Mouse (Mus musculus) left cerebral cortex, postnatal 14 days (tissue): ENCODE measurements around the gene Trpv4. TPM values are rescaled to one million over a fixed set of nuclear protein-coding genes. Genes with fewer than 3 reads are reported as not detected.

ENCODE experiments used
- DNase-seq, 2 experiments: peaks; one replicate each; pipeline ENCODE4 v3.0.0; 2021 to 2022; ENCODE audit warnings: low spot score in 2 of 2, mixed read lengths in 1 of 2
- intact Hi-C: fragments of 180-260 bp; cut with DNase I; formaldehyde crosslinking; loops from one replicate; pipeline ENCODE4 v1.15.1; 2025
- total RNA-seq, 2 experiments: library from RNA; stranded (reverse); gene quantifications; 2 replicates each; pipeline ENCODE4 v1.2.3; 2021

Gene Trpv4
- total RNA-seq, 2 experiments from 2014 or later = 2.0 to 2.2 TPM

GRCm38 (mm10) chr5:114596604-114597003, 61.6 kb downstream of the Trpv4 start:
- no peak for DNase-seq
- intact Hi-C loops = no loop called here

- no peak for DNase-seq
- intact Hi-C loops = no loop called here
Observed at GRCm38 (mm10) chr5:114594741-114595241, 63.4 kb downstream of the Trpv4 start.

- no peak for DNase-seq
- intact Hi-C loops = no loop called here
Observed at GRCm38 (mm10) chr5:114593949-114594348, 64.3 kb downstream of the Trpv4 start.

GRCm38 (mm10) chr5:114593161-114593821, 64.9 kb downstream of the Trpv4 start:
- DNase-seq = no peak
- intact Hi-C loops = no loop called here

- intact Hi-C loops = no loop called here
- DNase-seq = no peak
Observed at GRCm38 (mm10) chr5:114592463-114593160, 65.6 kb downstream of the Trpv4 start.

- DNase-seq = no peak
- intact Hi-C loops = no loop called here
Observed at GRCm38 (mm10) chr5:114591151-114591561, 67.1 kb downstream of the Trpv4 start.

- intact Hi-C loops = no loop called here
- DNase-seq = no peak
Observed at GRCm38 (mm10) chr5:114590043-114590913, 67.9 kb downstream of the Trpv4 start.

- intact Hi-C loops = no loop called here
- DNase-seq = no peak
Observed at GRCm38 (mm10) chr5:114589454-114589853, 68.8 kb downstream of the Trpv4 start.

GRCm38 (mm10) chr5:114589026-114589425, 69.2 kb downstream of the Trpv4 start:
- intact Hi-C loops = no loop called here
- no peak for DNase-seq

GRCm38 (mm10) chr5:114588416-114588815, 69.8 kb downstream of the Trpv4 start:
- no peak for DNase-seq
- intact Hi-C loops = no loop called here

GRCm38 (mm10) chr5:114587908-114588307, 70.3 kb downstream of the Trpv4 start:
- intact Hi-C loops = no loop called here
- no peak for DNase-seq

GRCm38 (mm10) chr5:114585682-114586081, 72.5 kb downstream of the Trpv4 start:
- no peak for DNase-seq
- intact Hi-C loops = no loop called here

- intact Hi-C loops = no loop called here
- no peak for DNase-seq
Observed at GRCm38 (mm10) chr5:114584293-114585104, 73.7 kb downstream of the Trpv4 start.

- intact Hi-C loops = no loop called here
- no peak for DNase-seq
Observed at GRCm38 (mm10) chr5:114583490-114584175, 74.6 kb downstream of the Trpv4 start.

- intact Hi-C loops = no loop called here
Observed at GRCm38 (mm10) chr5:114583046-114583445, 75.2 kb downstream of the Trpv4 start.

GRCm38 (mm10) chr5:114581486-114581885, 76.7 kb downstream of the Trpv4 start:
- no peak for DNase-seq
- intact Hi-C loops = no loop called here

More at GRCm38 (mm10) chr5:114583046-114583445, 75.2 kb downstream of the Trpv4 start:
- no peak for DNase-seq

GRCm38 (mm10) chr5:114579714-114580357, 78.4 kb downstream of the Trpv4 start:
- peak; percentile 64 to 80 for DNase-seq
- intact Hi-C loops = no loop called here

GRCm38 (mm10) chr5:114578361-114578760, 79.9 kb downstream of the Trpv4 start:
- intact Hi-C loops = no loop called here

More at GRCm38 (mm10) chr5:114578361-114578760, 79.9 kb downstream of the Trpv4 start:
- DNase-seq = peak in 1 of 2 experiments; percentile 37
